Comparison of ENCODE assay signal across 8 mouse cellular contexts in genomic region chr2:19658661-19659384, GRCm38 (mm10). TPM values are rescaled to one million over a fixed set of nuclear protein-coding genes. Genes with fewer than 3 reads are reported as not detected.
DNase-seq lines count a peak whose midpoint lies in the region; ATAC-seq and TF ChIP-seq lines count a peak whose summit lies in the region.

No protein-coding gene starts in this region.

- H3K4me3 ChIP-seq in embryonic fibroblast, embryonic 13.5 days (ENCODE audit: insufficient read depth, low read length) = peak overlapping the region; percentile 57
- H3K4me3 ChIP-seq in heart, postnatal 0 days (ENCODE audit: low read depth, low read length) = peak overlapping the region; percentile 91
- H3K4me3 ChIP-seq in layer of hippocampus, adult 2 months = peak overlapping the region; percentile 78
- peak overlapping the region; percentile 87 for H3K4me3 ChIP-seq in lung, postnatal 0 days (ENCODE audit: low read depth, low read length)

- WGBS in heart, postnatal 0 days = 3% methylated on average over 49 of the region's 49 CpGs
- WGBS in lung, postnatal 0 days = 2% methylated on average over 49 of the region's 49 CpGs

- H3K27me3 ChIP-seq in heart, postnatal 0 days (ENCODE audit: control insufficient read depth, insufficient read depth, low read length) = no peaks in the 10 kb centered on the region
- H3K27me3 ChIP-seq in lung, postnatal 0 days (replicated peaks; ENCODE audit: insufficient read depth, low read length) = no peaks in the 10 kb centered on the region

- no peaks in the 10 kb centered on the region for H3K9me3 ChIP-seq in heart, postnatal 0 days (replicated peaks; ENCODE audit: control insufficient read depth, low read length)
- no peaks in the 10 kb centered on the region for H3K9me3 ChIP-seq in lung, postnatal 0 days (ENCODE audit: low read length)

- H3K4me2 ChIP-seq in heart, postnatal 0 days (ENCODE audit: low read depth, low read length) = peak overlapping the region; percentile 82
- peak overlapping the region; percentile 85 for H3K4me2 ChIP-seq in lung, postnatal 0 days (replicated peaks; ENCODE audit: low read depth, low read length)

- no peak for TF ChIP-seq POLR2A in embryonic fibroblast, embryonic 13.5 days (IDR thresholded peaks at IDR 0.05; ENCODE audit: low read depth, low read length)

- peak; percentile 3 to 42 for DNase-seq in urinary bladder, adult 18-20 months (ENCODE audit: low spot score in 2 of 2)
- no peak for DNase-seq in urinary bladder, postnatal 25 days (ENCODE audit: low spot score)
- no peak for DNase-seq in heart, postnatal 0 days (ENCODE audit: low spot score)
- peak; percentile 10 to 21 for DNase-seq in layer of hippocampus, adult 2 months (ENCODE audit: low spot score in 2 of 2)
- DNase-seq in lung, postnatal 0 days (ENCODE audit: low spot score) = peak; percentile 41
- peak; percentile 29 for DNase-seq in ovary, postnatal 14 days (ENCODE audit: low spot score)
- peak; percentile 55 for DNase-seq in thymus, postnatal 14 days

- peak overlapping the region; percentile 95 for H3K9ac ChIP-seq in heart, postnatal 0 days (replicated peaks; ENCODE audit: low read depth, low read length)
- peak overlapping the region; percentile 91 for H3K9ac ChIP-seq in lung, postnatal 0 days (replicated peaks; ENCODE audit: low read depth)

- peak; percentile 0; the same call in 1 of the 2 replicates for ATAC-seq in heart, postnatal 0 days (ENCODE audit: insufficient read depth, low read depth)
- no peak for ATAC-seq in lung, postnatal 0 days

- no peak overlapping the region for H3K27ac ChIP-seq in embryonic fibroblast, embryonic 13.5 days (ENCODE audit: insufficient read depth, low read length)
- H3K27ac ChIP-seq in heart, postnatal 0 days (ENCODE audit: low read depth) = peak overlapping the region; percentile 99
- H3K27ac ChIP-seq in layer of hippocampus, adult 2 months = peak overlapping the region; percentile 92
- peak overlapping the region; percentile 98 for H3K27ac ChIP-seq in lung, postnatal 0 days (ENCODE audit: low read length)

- no peaks in the 10 kb centered on the region for H3K36me3 ChIP-seq in heart, postnatal 0 days (replicated peaks; ENCODE audit: control insufficient read depth, insufficient read depth, low read length)
- H3K36me3 ChIP-seq in lung, postnatal 0 days (ENCODE audit: insufficient read depth, low read length) = no peaks in the 10 kb centered on the region

- H3K4me1 ChIP-seq in embryonic fibroblast, embryonic 13.5 days (ENCODE audit: control insufficient read depth, insufficient read depth, low read length) = peaks cover 3% of the 10 kb centered on the region; the same call in 1 of the 2 replicates
- H3K4me1 ChIP-seq in heart, postnatal 0 days (ENCODE audit: control insufficient read depth, insufficient read depth) = peaks cover 17% of the 10 kb centered on the region
- peaks cover 6% of the 10 kb centered on the region; the same call in 1 of the 2 replicates for H3K4me1 ChIP-seq in lung, postnatal 0 days (ENCODE audit: insufficient read depth, low read depth, low read length)

- TF ChIP-seq EP300 in heart, postnatal 0 days (IDR thresholded peaks at IDR 0.05; ENCODE audit: low read depth) = no peak
- TF ChIP-seq EP300 in lung, postnatal 0 days (IDR thresholded peaks at IDR 0.05) = no peak

- no peak for TF ChIP-seq CTCF in embryonic fibroblast, embryonic 13.5 days (IDR thresholded peaks at IDR 0.05; ENCODE audit: borderline replicate concordance, insufficient read depth, low read length)
- no peak for TF ChIP-seq CTCF in heart, postnatal 0 days (IDR thresholded peaks at IDR 0.05; ENCODE audit: low read depth)
- no peak for TF ChIP-seq CTCF in layer of hippocampus, adult 2 months (conservative IDR thresholded peaks at IDR 0.05)
- no peak for TF ChIP-seq CTCF in lung, postnatal 0 days (IDR thresholded peaks at IDR 0.05)

RNA-seq across cellular contexts. Expression of gene Otud1, which starts 1.3 kb away (rescaled TPM):
- 3.0 and 3.3 TPM in 2 replicates for polyA plus RNA-seq in embryonic fibroblast, embryonic 13.5 days (2011; ENCODE audit: insufficient read length, low read depth, missing spikeins)
- 10.6 and 38.4 TPM in 2 replicates for total RNA-seq in heart, postnatal 0 days (2014; rRNA removed; ENCODE audit: low replicate concordance)
- polyA plus RNA-seq in heart, postnatal 0 days (2015; fragmentation: Nextera tagmentation; extraction: Ambion mirVana) = 4.4 and 5.6 TPM in 2 replicates
- 10 to 100 TPM; 10.7 to 12.2 TPM for total RNA-seq in layer of hippocampus, adult 2 months (2021)
- 7.8 and 9.2 TPM in 2 replicates for polyA plus RNA-seq in lung, postnatal 0 days (2015; fragmentation: Nextera tagmentation; extraction: Ambion mirVana)

Comparison
In these comparisons a context has a peak if more than half of its experiments do, and no peak if none do; other contexts are left out.
1. DNase-seq: peak in urinary bladder, adult 18-20 months (2 of 2), layer of hippocampus, adult 2 months (2 of 2), lung, postnatal 0 days (single experiment), ovary, postnatal 14 days (single experiment) and thymus, postnatal 14 days (single experiment); none in urinary bladder, postnatal 25 days (single experiment) and heart, postnatal 0 days (single experiment).
2. Peak in every context shown above with its lines, with median percentiles within 50 percentile points of each other: H3K4me3 ChIP-seq.